Mouse (Mus musculus) megakaryocyte progenitor cell, adult 5-6 weeks (primary cell): ENCODE data around the gene Gm20538. TPM values are rescaled to one million over a fixed set of nuclear protein-coding genes. Genes with fewer than 3 reads are reported as not detected.

Source experiments
- total RNA-seq, 2 experiments: library from RNA; stranded (forward) in 1 of 2; stranded (reverse) in 1 of 2; fragments of 157-497, 149-512 nt in 1 of 2; fragments of 200-1000 nt in 1 of 2; gene quantifications; 2 replicates each; pipeline versions ENCODE4 v1.2.3 to v1.2.4; 2015 to 2017

The Gm20538 gene
- total RNA-seq, 2 experiments from 2014 or later: not detected

Other genes with a start within 250 kb of the Gm20538 start
- gene Scd4, start 219.7 kb downstream of the Gm20538 start, total RNA-seq (2015): 0.35 TPM in 1 of 2 replicates, not detected in the other
- gene Scd4, start 219.7 kb downstream of the Gm20538 start, total RNA-seq (2017): not detected in 2 replicates
- gene Scd1, start 145.0 kb downstream of the Gm20538 start, total RNA-seq (2015): 0.46 and 0.49 TPM in 2 replicates
- gene Scd1, start 145.0 kb downstream of the Gm20538 start, total RNA-seq (2017): 0.54 and 1.1 TPM in 2 replicates
- gene Wnt8b, start 59.4 kb downstream of the Gm20538 start, total RNA-seq (2015): not detected in 2 replicates
- not detected in 2 replicates for gene Wnt8b, start 59.4 kb downstream of the Gm20538 start, total RNA-seq (2017)
- 0.52 and 0.54 TPM in 2 replicates for gene Sec31b, start 7.0 kb downstream of the Gm20538 start, total RNA-seq (2015)
- 1.4 and 3.9 TPM in 2 replicates for gene Sec31b, start 7.0 kb downstream of the Gm20538 start, total RNA-seq (2017)
- 361 and 370 TPM in 2 replicates for gene Ndufb8, start 2.6 kb upstream of the Gm20538 start, total RNA-seq (2015)
- gene Ndufb8, start 2.6 kb upstream of the Gm20538 start, total RNA-seq (2017): 243 and 315 TPM in 2 replicates
- 5.6 and 6.7 TPM in 2 replicates for gene Hif1an, start 10.0 kb upstream of the Gm20538 start, total RNA-seq (2015)
- 6.6 and 9.4 TPM in 2 replicates for gene Hif1an, start 10.0 kb upstream of the Gm20538 start, total RNA-seq (2017)
- gene Pax2, start 203.2 kb upstream of the Gm20538 start, total RNA-seq (2015): not detected in 2 replicates
- not detected in 2 replicates for gene Pax2, start 203.2 kb upstream of the Gm20538 start, total RNA-seq (2017)